Mouse (Mus musculus) heart, postnatal 0 days (tissue): ENCODE results near the gene Slc44a1.

Experiments used
- CTCF ChIP-seq: IDR thresholded peaks from 2 replicates; pipeline ENCODE4 v1.5.1; 2016; ENCODE audit warnings: antibody characterized with exemption, control low read depth, low read depth
- EP300 ChIP-seq: IDR thresholded peaks from 2 replicates; pipeline ENCODE4 v1.6.1; 2016; ENCODE audit warnings: antibody characterized with exemption, low read depth

DNA sequence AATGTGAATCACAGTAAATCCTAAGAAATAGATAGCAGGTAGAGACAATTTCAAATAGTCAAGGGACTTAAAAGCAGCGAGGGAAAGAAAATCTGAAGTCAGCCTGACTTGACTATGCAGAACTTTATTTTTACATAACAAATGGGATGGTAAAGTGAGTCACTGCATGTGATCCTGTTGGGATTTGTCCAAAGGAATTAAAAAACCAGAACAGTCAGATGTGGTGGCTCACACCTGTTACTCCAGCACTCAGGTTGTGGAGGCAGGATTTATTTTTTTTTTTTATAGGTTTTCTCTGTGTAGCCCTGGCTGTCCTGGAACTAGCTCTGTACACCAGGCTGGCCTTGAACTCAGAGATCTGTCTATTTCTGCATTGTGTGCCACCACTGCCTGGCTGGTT is 25.7 kb downstream of the Slc44a1 start:
- TF ChIP-seq CTCF (no peak), EP300 (no peak)
